Mouse (Mus musculus): ENCODE measurements around the gene Add3.

Add3 gene

DNA sequence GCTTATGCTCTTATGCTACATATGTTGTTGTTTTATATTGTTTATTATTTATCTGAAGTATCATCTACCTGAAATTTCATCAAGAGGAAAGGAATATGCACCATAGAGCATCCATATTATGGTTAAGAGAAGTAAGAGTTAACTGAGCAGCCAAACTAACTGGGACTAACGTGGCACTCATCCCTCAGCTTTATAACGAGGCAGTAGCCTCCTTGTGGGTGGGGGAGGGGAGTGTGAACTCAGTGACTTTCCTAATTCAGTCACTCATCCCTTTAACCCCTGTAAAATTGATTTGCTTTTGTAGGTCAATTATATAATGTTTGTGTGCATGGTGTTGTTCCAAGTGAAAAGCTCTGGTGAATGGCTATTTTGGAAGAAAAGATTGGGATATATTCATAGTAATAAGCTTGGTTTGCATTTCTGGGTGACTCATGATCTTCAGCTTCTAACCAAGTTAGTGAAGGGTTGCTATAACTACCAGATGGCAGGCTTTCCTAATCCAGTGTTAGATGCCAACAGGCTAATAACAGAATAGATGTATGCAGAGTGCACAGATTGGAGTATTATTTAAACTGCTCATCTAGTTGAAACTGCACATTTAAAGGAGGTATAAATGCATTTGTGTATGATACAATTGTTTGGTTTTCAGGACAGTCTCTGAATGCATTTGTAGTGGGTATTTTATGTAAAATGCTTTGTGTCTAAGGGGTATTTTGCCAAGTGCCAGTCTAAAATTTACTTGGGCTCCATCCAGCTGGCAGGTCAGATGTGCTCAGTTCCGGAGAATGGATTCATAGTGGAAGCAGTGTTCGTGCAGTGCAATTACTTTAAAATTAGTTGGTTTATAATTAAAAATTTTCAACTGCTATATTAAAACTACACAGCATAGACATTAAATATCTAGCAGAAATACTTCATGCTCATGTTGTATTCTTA is 25.3 kb downstream of the Add3 start:
- DNase-seq (ENCODE audit: low read depth in 1 of 2, low spot score in 2 of 2) = no peak

DNA sequence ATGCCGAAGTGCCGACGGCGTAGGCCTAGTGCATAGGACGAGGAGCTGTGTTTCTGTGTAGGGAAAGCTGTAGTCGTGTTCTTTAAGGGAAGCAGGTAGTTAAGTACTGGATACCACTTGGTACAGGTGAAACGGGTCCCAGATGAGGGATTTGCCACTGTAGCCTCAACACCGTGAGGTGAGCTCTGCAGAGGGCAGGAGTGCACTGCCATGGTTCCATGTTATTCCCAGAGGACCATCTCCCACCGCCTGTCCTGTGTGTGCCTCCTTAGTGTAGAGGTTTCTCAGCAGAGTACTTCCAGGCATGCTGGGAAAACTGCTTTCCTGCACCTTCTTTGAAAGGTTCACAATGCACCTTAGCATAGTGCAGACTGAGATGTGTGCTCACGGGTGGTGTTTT is 26.1 kb downstream of the Add3 start:
- DNase-seq (ENCODE audit: low read depth in 1 of 2, low spot score in 2 of 2) = no peak

DNA sequence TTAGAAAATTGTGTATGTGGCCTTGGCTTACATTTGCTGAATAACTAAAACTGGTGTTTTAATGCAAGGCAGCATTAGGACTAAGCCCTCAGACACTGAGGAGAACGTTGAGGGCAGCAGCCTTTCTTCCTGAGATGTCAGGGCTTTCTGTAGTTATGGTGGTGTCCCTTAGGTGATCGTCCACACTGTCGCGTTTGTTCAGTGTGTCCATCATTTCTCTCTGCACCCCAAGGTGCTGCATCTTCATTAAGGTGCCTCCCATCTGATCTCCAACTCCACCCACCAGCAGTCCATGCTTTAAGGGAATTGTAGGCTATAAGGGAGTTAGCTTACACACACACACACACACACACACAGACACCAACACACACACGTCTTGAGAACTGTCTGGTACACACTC is 28.3 kb downstream of the Add3 start:
- no peak for DNase-seq (ENCODE audit: low read depth in 1 of 2, low spot score in 2 of 2)

DNA sequence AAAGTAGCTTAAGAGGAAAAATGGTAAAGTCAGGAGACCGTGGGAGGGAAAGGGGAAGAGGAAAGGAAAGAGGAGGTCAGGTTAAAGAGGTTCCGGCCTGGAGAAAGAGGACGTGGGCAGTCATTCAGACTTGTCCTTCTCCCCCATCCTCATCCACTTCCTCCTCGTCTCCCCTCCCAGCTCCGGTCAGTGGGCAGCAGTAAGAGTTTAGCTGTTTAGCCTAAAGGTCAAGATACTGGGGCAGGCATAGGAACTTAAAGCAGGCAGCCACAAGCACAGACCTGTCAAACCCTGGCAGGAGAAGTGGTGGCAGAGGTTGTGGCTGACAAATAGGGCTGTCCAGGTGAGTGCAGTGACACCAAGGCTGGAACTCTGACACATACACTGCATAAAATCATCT is 30.4 kb downstream of the Add3 start:
- DNase-seq (ENCODE audit: low read depth in 1 of 2, low spot score in 2 of 2) = no peak

DNA sequence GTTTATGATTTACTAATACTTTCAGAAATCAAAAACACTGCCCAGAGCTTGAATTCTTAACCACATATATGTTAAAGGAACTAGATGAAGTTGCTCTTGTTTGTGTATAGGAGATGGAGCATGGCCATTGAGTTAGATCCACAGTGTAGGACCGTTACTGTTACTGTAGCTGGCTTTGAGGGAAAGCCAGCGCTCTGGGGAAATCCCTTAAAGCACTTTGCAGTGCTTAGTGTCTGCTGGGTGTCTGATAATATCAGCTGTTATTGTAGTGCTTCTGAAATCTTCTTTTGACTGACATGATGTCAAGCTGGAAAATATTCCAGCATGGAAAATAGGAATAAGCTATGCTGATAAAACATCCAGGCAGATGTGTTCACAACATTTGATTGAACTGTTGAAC is 33.8 kb downstream of the Add3 start:
- no peak for DNase-seq (ENCODE audit: low read depth in 1 of 2, low spot score in 2 of 2)

DNA sequence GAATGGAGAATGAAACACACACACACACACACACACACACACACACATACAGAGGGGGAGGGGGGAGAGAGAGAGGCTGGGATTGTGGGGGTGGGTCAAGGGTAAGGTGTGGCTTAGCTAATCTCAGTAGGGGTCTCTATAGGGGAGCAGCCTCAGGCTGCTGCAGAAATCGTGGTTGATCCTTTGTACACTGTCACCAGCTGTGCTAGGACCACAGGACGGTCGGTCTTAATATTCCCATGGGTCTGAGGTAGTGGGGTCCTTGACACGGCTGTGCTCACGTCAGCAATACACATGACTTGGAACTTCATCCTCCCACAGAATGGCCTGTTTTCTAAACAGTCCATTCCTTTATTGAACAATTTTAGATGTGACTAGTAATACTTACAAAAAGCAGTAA is 35.3 kb downstream of the Add3 start:
- DNase-seq (ENCODE audit: low read depth in 1 of 2, low spot score in 2 of 2) = no peak

DNA sequence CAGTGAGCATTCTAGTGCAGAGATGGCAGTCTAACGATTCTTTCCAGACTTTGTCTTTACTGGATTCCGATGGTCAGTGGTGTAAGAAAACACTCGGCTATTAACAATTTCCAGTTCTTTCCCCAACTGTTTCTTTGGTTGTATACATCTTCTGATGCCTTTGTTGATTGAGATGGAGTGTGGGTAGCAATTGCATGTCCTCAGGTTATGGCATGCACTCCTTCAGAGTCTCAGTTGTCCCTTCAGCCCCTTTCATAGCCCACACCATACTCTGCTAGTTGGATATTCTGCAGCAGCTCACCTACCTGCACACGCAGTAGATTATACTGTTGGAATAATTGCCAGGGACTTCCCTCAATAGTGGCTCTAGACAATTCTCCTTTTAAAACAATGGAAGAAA is 36.3 kb downstream of the Add3 start:
- no peak for DNase-seq (ENCODE audit: low read depth in 1 of 2, low spot score in 2 of 2)

DNA sequence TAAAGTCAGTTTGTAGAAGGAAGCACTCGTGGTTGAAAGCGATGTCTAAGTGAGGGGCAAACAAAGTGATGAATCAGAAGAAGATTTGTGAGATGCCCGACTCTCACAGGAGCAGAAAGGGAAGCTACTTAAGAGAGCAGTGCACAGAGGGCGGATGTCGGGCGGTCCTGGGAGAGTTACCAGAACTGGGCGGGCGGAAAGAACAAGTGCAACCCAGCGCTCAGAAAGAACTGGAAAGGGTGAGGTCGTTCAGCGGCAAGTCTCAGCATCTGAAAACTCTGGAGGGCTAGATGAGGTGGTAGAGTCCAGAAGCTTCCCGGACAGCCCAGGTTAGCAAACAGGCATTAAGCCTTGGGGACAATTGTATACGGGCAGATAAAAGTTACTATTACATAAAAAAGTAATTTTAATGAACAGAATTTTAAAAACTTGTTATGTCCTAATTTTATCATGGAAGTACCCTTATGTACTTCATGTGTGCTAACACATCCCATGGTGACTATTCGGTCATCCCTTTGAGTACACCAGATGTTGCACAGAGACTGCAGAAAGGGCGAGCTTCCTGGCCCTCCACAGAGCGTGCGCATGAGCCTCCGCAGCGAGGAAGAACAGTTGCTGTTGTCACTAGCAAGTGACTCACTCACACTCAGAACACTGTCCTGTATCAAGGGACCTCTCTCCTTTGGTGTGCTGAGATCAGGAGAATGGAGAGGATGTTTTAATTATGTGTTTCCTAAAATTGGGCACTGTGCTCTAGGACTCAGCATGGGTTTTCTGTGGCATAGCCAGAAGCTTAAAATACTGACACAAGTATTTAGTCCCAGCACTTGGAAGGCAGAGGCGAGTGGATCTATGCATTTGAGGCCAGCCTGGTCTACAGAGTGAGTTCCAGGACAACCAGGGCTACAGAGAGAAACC is 38.6 kb downstream of the Add3 start:
- DNase-seq (ENCODE audit: low read depth in 1 of 2, low spot score in 2 of 2) = no peak

DNA sequence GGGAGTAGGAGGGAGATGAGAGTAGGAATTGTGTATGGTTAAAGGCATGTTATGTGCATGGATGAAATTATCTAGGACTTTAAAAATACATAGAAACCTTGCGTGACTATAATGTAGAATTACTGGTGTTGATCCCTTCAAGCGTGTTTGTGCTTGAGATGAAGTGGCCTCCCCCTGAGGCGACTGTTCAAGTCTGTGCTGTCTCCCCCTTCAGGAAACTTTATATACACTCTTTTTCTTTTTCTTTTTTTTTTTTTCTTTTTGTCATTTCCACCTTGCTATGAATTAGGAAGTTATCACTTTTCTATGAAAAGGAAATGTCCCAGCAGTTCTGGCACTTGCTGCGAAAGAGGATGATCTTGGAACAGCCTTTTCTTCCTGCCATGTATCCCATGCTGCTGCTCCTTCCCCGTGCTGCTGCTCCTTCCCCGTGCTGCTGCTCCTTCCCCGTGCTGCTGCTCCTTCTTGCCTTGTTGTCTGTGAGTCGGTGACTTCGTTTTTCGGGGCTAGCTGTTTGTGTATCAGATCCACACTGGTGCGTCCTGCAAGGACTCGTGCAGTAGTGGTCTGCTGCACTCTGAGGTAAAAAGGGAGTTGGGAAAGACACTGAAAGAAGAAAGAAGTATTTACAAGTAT is 40.0 kb downstream of the Add3 start:
- DNase-seq (ENCODE audit: low read depth in 1 of 2, low spot score in 2 of 2) = no peak

DNA sequence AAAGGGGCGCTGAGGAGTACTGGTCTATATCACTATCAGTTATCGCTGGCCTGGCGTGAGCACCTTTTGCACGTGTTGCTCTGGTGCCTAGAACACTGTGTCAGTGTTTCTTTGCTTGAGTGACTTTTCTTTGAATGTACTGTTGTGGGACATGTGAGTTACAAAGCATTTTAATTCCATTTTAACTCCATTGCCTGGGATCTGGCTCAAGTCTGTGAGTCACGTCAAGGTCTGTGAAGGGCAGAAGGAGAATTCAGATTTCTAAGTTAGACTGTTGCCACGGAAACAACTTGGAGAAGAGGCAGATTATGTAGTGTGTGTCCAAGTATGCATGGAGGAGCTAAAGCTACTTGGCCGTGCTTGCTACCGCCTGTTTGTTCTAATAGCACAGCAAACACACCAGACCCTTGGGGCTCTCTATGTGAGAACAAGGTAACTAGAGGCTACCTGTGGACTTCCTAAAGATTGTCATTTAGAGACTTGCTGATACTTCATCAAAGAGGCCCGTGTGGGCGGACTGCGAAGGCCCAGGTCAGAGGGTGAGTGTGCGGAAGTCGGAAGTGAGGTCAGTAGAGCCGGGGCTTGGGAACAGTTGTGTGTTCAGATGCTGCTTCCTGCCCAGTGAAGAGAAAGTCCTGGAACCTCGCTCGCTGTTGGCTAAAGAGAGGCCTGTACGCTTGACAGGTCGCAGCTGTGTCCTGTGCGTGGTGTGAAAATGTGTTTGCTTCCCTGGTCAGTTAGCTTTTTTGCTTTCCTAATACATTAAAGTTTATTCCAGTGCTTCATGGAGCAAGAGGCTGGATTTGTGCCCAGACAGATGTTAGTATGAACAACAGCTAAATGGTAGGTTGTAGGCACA is 41.0 kb downstream of the Add3 start:
- DNase-seq (ENCODE audit: low read depth in 1 of 2, low spot score in 2 of 2) = no peak

DNA sequence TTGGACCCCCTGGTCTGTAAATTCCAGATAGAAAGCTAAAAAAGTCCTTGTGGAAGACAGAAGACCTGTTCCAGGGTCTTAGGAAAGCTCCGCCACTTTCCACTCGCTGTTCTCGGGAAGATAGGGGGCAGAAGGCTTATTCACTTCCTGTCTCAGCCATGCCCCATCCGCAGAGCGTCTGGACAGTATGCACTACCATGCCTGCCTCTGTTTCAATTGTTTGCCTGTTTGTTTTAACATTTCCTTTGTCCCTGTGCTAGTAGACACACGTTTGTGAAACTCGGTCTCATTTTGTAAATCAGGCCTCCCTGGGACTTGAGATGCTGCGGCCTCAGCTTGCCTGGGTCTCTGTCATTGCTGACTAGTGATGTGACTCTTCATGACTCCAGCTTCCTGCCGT is 43.4 kb downstream of the Add3 start:
- DNase-seq (ENCODE audit: low read depth in 1 of 2, low spot score in 2 of 2) = no peak

DNA sequence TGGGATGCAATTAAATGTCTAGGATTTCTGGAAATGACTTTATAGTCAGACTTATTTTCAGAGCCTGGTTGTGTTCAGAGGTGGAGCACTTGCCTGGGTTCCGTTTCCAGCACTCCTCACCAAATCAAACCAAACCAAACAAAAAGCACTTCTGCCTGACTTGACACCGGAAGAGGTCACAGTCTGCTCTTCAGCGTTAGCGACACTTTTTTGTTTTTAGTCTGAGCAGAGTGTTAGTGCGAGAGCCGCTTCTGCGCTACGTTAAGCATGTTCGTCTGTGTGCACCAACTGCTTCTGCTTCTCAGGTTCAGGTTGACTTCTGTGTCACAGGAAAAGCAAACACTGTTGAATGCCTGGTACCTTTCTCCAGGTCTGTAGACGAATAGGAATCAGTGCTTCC is 44.0 kb downstream of the Add3 start:
- no peak for DNase-seq (ENCODE audit: low read depth in 1 of 2, low spot score in 2 of 2)

DNA sequence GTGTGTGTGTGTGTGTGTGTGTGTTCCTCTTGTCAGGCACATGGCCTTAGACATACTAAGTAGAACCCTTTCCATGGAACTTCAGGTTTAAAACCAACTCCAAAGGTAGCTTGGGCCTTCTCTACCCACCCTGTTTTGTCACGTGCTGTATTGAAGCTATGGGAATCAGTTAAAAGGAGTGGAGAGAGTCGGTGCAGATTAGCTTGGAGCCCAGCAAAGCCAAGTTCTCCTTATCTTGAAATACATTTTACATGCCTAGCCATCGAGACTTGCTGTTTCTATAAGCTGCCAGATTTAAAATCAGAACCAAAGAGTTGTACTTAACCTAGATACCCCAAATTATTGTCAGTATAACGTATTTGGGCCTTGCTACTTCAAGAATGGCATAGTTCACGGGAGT is 44.7 kb downstream of the Add3 start:
- DNase-seq (ENCODE audit: low read depth in 1 of 2, low spot score in 2 of 2) = no peak

DNA sequence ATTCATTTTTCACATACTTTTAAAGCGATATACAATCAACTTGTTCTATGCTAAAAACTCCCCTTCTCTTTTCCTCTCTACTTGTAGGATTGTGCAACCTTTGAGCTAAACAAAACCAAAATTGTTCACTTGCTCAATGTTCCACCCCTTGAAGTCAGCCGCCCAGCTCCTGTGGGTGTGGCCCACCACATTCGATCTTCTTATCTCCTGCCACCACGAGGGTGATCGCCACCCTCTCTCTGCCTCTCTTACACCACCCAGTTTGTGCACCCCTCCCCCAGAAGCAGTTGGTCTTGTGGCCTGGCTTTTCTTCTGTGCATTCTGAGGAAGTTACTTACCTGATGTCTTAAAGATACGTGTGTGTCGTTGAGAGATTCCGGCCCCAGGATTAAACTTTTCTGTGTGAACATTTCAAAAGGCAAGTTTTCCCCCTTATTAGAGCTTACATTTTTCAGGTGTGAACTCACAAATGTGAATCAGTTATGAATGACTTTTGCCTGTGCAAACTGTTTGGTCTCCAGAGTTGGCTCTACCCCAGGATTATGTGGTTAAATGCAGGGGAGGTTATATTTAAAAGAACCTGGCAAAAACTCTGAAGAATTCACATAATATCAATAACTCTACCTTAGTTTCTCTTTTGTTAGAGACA is 45.4 kb downstream of the Add3 start:
- peak; percentile 24 to 50 for DNase-seq (ENCODE audit: low read depth in 1 of 2, low spot score in 2 of 2)

DNA sequence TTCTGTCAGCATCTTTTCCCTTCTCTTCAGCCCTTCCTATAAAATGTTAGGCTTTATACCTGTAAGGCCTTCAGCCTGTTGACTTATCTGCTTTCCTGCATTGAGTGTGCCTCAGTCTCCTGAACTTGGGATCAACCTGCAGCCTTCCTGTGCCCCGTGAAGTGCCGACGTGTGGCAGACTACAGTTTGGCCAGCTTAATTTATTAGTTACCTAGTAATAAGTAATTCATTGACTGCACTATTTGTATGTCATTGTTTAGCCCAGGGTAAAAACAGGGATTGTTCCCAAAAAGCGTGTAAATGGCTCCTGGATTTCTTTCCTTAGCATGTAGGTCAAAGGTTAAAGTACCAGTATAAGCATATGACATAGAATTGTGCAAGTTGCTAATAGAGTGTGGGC is 46.2 kb downstream of the Add3 start:
- no peak for DNase-seq (ENCODE audit: low read depth in 1 of 2, low spot score in 2 of 2)

DNA sequence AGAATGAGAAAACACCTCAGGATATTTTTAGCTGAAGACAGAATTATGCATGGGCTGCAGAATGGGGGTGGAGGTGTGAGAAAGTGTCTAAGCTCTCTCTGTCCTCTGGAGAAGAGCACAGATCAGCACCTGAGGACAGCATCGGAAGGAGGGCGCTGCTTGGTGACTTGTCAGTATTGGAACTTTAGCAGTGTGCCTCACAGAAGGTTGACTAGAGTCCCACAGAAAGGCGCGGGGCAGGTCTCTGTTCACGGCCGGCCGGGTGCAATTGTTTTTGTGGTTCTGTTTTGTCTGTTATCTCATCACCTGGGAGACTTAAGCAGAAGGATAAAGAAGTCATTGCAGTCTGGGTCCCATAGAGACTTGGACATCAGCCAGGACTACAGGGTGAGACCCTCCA is 47.3 kb downstream of the Add3 start:
- no peak for DNase-seq (ENCODE audit: low read depth in 1 of 2, low spot score in 2 of 2)

DNA sequence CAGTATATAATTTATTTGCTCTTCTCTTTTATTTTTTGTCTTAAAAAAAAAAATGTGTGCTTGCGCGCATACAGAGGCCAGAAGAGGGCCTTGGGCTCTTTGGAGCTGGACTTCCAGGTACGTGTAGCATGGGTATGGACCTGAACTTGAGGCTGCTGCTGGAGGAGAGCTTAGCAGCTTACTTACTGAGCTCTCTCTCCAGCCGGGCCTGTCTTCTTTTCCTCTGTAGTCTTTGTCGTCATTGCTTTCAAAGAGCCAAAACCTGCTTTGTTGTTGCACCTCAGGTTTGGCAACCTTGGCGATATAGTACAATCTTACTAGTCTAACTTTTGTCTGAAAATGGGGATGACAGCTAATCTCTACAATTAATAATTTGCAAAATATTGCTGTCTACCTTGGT is 47.9 kb downstream of the Add3 start:
- DNase-seq (ENCODE audit: low read depth in 1 of 2, low spot score in 2 of 2) = no peak

DNA sequence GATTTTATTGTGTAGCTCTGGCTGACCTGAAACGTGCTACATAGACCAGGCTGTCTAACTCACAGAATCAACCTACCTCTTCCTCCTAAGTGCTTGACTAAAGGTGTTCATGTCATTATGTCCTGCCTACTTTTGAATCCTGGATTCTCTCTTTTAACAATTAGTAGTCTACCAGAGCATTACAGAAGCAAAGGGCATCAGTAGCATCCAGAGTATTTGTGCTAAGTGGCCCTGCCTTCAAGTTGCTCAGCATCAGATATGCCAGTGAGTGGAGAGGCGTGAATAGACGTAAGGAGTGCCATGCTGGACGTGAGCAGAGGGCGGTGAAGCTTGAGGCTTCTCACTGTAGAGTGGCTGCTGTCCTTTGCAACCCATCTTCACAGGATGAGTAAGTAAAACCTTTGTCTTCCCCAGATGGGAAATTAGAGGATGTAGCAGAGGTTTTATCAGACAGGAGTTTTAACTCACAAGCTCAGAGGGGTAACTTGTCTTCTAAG is 48.5 kb downstream of the Add3 start:
- DNase-seq (ENCODE audit: low read depth in 1 of 2, low spot score in 2 of 2) = no peak

DNA sequence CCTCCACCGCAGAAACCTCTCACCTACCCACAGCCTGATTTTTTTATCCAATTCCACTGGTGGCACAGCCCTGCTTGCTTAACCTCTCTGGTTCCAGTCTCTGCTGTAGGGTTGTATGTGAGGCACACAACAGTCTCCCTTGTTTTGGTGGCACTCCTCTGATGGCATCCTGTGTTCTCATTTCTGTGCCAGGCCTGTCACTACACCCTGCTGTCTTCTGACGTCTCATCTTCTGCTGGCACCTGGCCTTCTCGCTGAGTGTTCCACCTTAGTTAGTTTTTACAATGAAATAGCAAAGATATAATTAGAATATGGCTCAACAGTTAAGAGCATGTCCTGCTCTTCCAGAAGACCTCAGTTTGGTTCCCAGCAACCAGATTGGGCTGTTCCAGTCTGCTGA is 49.5 kb downstream of the Add3 start:
- no peak for DNase-seq (ENCODE audit: low read depth in 1 of 2, low spot score in 2 of 2)

DNA sequence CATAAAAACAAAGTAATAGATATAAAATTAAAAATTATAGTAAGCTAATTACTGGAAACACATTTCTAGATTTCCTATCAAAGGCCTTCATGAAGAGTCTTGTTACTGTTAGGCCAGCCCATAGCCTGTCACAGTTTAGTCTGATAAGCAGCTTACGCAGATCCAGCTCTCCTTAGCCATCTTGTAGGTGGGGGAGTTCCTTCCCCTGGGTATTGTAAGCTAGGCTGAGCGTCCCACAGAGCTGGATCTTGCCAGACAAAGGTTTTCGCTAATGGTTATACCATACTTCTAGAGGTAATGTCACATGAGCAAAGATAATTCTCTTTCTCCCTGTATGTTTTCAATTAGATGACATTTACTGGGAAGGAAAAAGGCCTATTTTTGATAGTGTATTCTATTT is 50.0 kb downstream of the Add3 start:
- DNase-seq (ENCODE audit: low read depth in 1 of 2, low spot score in 2 of 2) = no peak

Measured in monocyte, adult 2 months (primary cell).